ENCODE assay signal across 25 mouse cellular contexts in the genomic region with DNA sequence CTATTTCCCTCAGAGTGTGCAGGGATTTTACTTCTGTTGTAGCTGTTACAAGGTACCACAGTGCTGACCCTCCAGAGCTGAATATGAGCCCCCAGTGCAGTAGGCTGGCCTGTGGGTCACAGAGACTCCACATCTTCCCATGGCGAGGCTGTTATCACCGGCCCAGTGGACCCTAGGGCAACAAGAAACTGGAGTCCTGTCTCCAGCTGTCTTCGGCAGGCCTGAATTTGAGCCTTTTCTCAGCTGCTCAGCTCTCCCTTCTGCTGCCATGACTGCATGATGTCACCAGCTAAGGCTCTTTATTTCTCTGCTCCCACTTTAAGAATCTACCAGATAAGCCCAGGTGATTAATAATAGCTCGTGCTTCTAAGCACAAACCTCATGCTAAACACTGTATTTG. TPM values are rescaled to one million over a fixed set of nuclear protein-coding genes. Genes with fewer than 3 reads are reported as not detected.
DNase-seq lines count a peak whose midpoint lies in the region; ATAC-seq and TF ChIP-seq lines count a peak whose summit lies in the region.
"Had no signal": no experiment of that assay in that cellular context is flagged by ENCODE, and none has a peak within 500 bp of the region (broad histone marks: within the 10 kb centered on the region; RNA-seq: fewer than 3 reads in every experiment).

No protein-coding gene starts in this region.

- TF ChIP-seq POLR2A in limb, embryonic 14.5 days (IDR thresholded peaks at IDR 0.05; ENCODE audit: borderline replicate concordance, extremely low read depth, insufficient read depth, insufficient read length), result no peak

- no peak overlapping the region for H3K9ac ChIP-seq in limb, embryonic 14.5 days (ENCODE audit: low read depth, low read length, severe bottlenecking)
- no peak overlapping the region for H3K9ac ChIP-seq in hindbrain, postnatal 0 days (replicated peaks; ENCODE audit: low read length)
- H3K9ac ChIP-seq in stomach, postnatal 0 days (ENCODE audit: low read length), result no peak overlapping the region
- H3K9ac ChIP-seq: embryonic facial prominence, embryonic 13.5 days; liver, postnatal 0 days had no signal

- H3K27ac ChIP-seq in limb, embryonic 14.5 days (replicated peaks; ENCODE audit: low read depth, low read length), result no peak overlapping the region
- H3K27ac ChIP-seq in limb, embryonic 10.5 days, result no peak overlapping the region
- peak overlapping the region; percentile 20; the same call in 1 of the 2 replicates for H3K27ac ChIP-seq in hindbrain, embryonic 10.5 days
- no peak overlapping the region for H3K27ac ChIP-seq in hindbrain, postnatal 0 days
- no peak overlapping the region for H3K27ac ChIP-seq in stomach, postnatal 0 days (replicated peaks)
- H3K27ac ChIP-seq: embryonic facial prominence, embryonic 13.5 days had no signal

- peak; percentile 44; the same call in 1 of the 2 replicates for ATAC-seq in limb, embryonic 14.5 days (ENCODE audit: low FRiP score, low read depth)
- peak; percentile 19; the same call in 1 of the 2 replicates for ATAC-seq in hindbrain, postnatal 0 days
- ATAC-seq in inflammation-experienced regulatory T-cells, adult 6 months, result no peak
- no peak for ATAC-seq in stomach, postnatal 0 days (ENCODE audit: low FRiP score, low TSS enrichment)
- ATAC-seq: activated CD4-positive, CD25-positive, alpha-beta regulatory T cell, adult 4 months; liver, postnatal 0 days had no signal

- WGBS in limb, embryonic 14.5 days, result 50% methylated on average over 4 of the region's 4 CpGs
- 65% methylated on average over 4 of the region's 4 CpGs for WGBS in limb, embryonic 10.5 days
- WGBS in hindbrain, embryonic 10.5 days, result 63% methylated on average over 4 of the region's 4 CpGs
- 68% methylated on average over 4 of the region's 4 CpGs for WGBS in hindbrain, postnatal 0 days
- WGBS in stomach, postnatal 0 days, result 41% methylated on average over 4 of the region's 4 CpGs

- TF ChIP-seq EP300 in stomach, postnatal 0 days (optimal IDR thresholded peaks at IDR 0.05), result no peak

- H3K36me3 ChIP-seq in limb, embryonic 14.5 days (ENCODE audit: control insufficient read depth, insufficient read depth, low read length), result no peaks in the 10 kb centered on the region
- H3K36me3 ChIP-seq in limb, embryonic 10.5 days, result no peaks in the 10 kb centered on the region
- peaks cover 24% of the 10 kb centered on the region for H3K36me3 ChIP-seq in hindbrain, embryonic 10.5 days
- no peaks in the 10 kb centered on the region for H3K36me3 ChIP-seq in hindbrain, postnatal 0 days (ENCODE audit: insufficient read depth, low read length)
- no peaks in the 10 kb centered on the region for H3K36me3 ChIP-seq in stomach, postnatal 0 days (ENCODE audit: control insufficient read depth, insufficient read depth, low read length)
- H3K36me3 ChIP-seq: embryonic facial prominence, embryonic 13.5 days had no signal

- no peak overlapping the region for H3K4me2 ChIP-seq in limb, embryonic 14.5 days (replicated peaks; ENCODE audit: low read depth, low read length, severe bottlenecking)
- no peak overlapping the region for H3K4me2 ChIP-seq in hindbrain, postnatal 0 days (ENCODE audit: low read depth, low read length)
- no peak overlapping the region for H3K4me2 ChIP-seq in stomach, postnatal 0 days (replicated peaks; ENCODE audit: low read depth)
- H3K4me2 ChIP-seq: embryonic facial prominence, embryonic 13.5 days; liver, embryonic 11.5 days had no signal

- no peaks in the 10 kb centered on the region for H3K9me3 ChIP-seq in limb, embryonic 14.5 days (ENCODE audit: control insufficient read depth, low read length)
- H3K9me3 ChIP-seq in limb, embryonic 10.5 days (replicated peaks), result no peaks in the 10 kb centered on the region
- H3K9me3 ChIP-seq in hindbrain, embryonic 10.5 days, result no peaks in the 10 kb centered on the region
- no peaks in the 10 kb centered on the region for H3K9me3 ChIP-seq in hindbrain, postnatal 0 days (ENCODE audit: low read length)
- no peaks in the 10 kb centered on the region for H3K9me3 ChIP-seq in stomach, postnatal 0 days (ENCODE audit: control insufficient read depth, low read length)
- H3K9me3 ChIP-seq: embryonic facial prominence, embryonic 13.5 days had no signal

- no peak for TF ChIP-seq CTCF in hindbrain, postnatal 0 days (IDR thresholded peaks at IDR 0.05; ENCODE audit: low read depth)
- TF ChIP-seq CTCF in stomach, postnatal 0 days (IDR thresholded peaks at IDR 0.05; ENCODE audit: low read depth), result no peak

- no peaks in the 10 kb centered on the region for H3K4me1 ChIP-seq in limb, embryonic 14.5 days (ENCODE audit: control insufficient read depth, insufficient read depth, low read length)
- 0 out of 2 replicates have a peak, but pooled peaks cover 6% of the 10 kb centered on the region for H3K4me1 ChIP-seq in limb, embryonic 10.5 days
- peaks cover 56% of the 10 kb centered on the region for H3K4me1 ChIP-seq in hindbrain, embryonic 10.5 days (replicated peaks)
- H3K4me1 ChIP-seq in hindbrain, postnatal 0 days (ENCODE audit: insufficient read depth, low read length), result 0 out of 2 replicates have a peak, but pooled peaks cover 3% of the 10 kb centered on the region
- H3K4me1 ChIP-seq in stomach, postnatal 0 days (replicated peaks; ENCODE audit: control insufficient read depth, insufficient read depth), result no peaks in the 10 kb centered on the region

- DNase-seq in embryo, embryonic 11 days, result peak; percentile 12
- no peak for DNase-seq in embryo, embryonic 9.5 days (ENCODE audit: extremely low spot score)
- no peak for DNase-seq in limb, embryonic 14.5 days (ENCODE audit: low spot score)
- DNase-seq in limb, embryonic 10.5 days (ENCODE audit: low spot score), result no peak
- DNase-seq in hindbrain, embryonic 10.5 days (ENCODE audit: low spot score), result no peak
- DNase-seq in hindbrain, postnatal 0 days (ENCODE audit: low spot score), result no peak
- DNase-seq in stomach, postnatal 0 days (ENCODE audit: low spot score), result no peak
- DNase-seq: adrenal gland, adult 8-10 months; cerebellum, adult 11-12 months; cerebellum, postnatal 10 days; gastrocnemius, postnatal 25 days; heart, adult 18-20 months; kidney, adult 2 months; kidney, postnatal 10 days; liver, postnatal 0 days; lung, postnatal 10 days; midbrain, embryonic 14.5 days; right cerebral cortex, postnatal 14 days had no signal

- H3K4me3 ChIP-seq in limb, embryonic 14.5 days (replicated peaks; ENCODE audit: low read length), result no peak overlapping the region
- no peak overlapping the region for H3K4me3 ChIP-seq in limb, embryonic 10.5 days
- no peak overlapping the region for H3K4me3 ChIP-seq in hindbrain, embryonic 10.5 days
- no peak overlapping the region for H3K4me3 ChIP-seq in hindbrain, postnatal 0 days (ENCODE audit: low read length)
- H3K4me3 ChIP-seq in stomach, postnatal 0 days (ENCODE audit: low read depth, low read length), result no peak overlapping the region
- H3K4me3 ChIP-seq: embryonic facial prominence, embryonic 13.5 days had no signal

- no peaks in the 10 kb centered on the region for H3K27me3 ChIP-seq in limb, embryonic 14.5 days (ENCODE audit: control insufficient read depth, insufficient read depth, low read length)
- H3K27me3 ChIP-seq in limb, embryonic 10.5 days (ENCODE audit: low read depth, poor library complexity, severe bottlenecking), result peaks cover 9% of the 10 kb centered on the region; the same call in 1 of the 2 replicates
- H3K27me3 ChIP-seq in hindbrain, embryonic 10.5 days (ENCODE audit: insufficient read depth, poor library complexity, severe bottlenecking), result no peaks in the 10 kb centered on the region
- H3K27me3 ChIP-seq in hindbrain, postnatal 0 days (ENCODE audit: insufficient read depth, low read length), result no peaks in the 10 kb centered on the region
- H3K27me3 ChIP-seq in stomach, postnatal 0 days (ENCODE audit: control insufficient read depth, insufficient read depth, low read length), result no peaks in the 10 kb centered on the region

RNA-seq across cellular contexts. Expression of gene Prmt8, which starts 11.0 kb away (rescaled TPM):
- polyA plus RNA-seq in limb, embryonic 14.5 days (2012; rRNA removed), result 0.19 and 0.31 TPM in 2 replicates
- polyA plus RNA-seq in limb, embryonic 14.5 days (2014; fragmentation: Nextera tagmentation; extraction: Ambion mirVana), result 0.17 and 0.34 TPM in 2 replicates
- polyA plus RNA-seq in limb, embryonic 10.5 days (2016; fragmentation: Nextera tagmentation; extraction: Ambion mirVana), result not detected in 2 replicates
- polyA plus RNA-seq in hindbrain, embryonic 10.5 days (2016; fragmentation: Nextera tagmentation; extraction: Ambion mirVana), result 24.7 and 38.5 TPM in 2 replicates
- 24.9 and 28.7 TPM in 2 replicates for total RNA-seq in hindbrain, postnatal 0 days (2014; rRNA removed)
- 31.7 and 35.5 TPM in 2 replicates for polyA plus RNA-seq in hindbrain, postnatal 0 days (2015; fragmentation: Nextera tagmentation; extraction: Ambion mirVana)
- polyA plus RNA-seq in inflammation-experienced regulatory T-cells, adult 6 months (2017; shearing (Covaris generic)), result not detected
- 0.12 TPM in 1 of 2 replicates, not detected in the other for polyA plus RNA-seq in stomach, postnatal 0 days (2015; fragmentation: Nextera tagmentation; extraction: Ambion mirVana)
- total RNA-seq: gastrocnemius, postnatal 25 days; heart, adult 18-20 months; heart, postnatal 25 days; megakaryocyte, adult 5-6 weeks; neutrophil, adult 5-6 weeks had no signal
- polyA plus RNA-seq: activated CD4-positive, CD25-positive, alpha-beta regulatory T cell, adult 4 months; kidney, adult 2 months; liver, postnatal 0 days had no signal

Comparison
In these comparisons a context has a peak if more than half of its experiments do, and no peak if none do; other contexts are left out.
1. ATAC-seq: peak in limb, embryonic 14.5 days (single experiment) and hindbrain, postnatal 0 days (single experiment); none in inflammation-experienced regulatory T-cells, adult 6 months (single experiment) and stomach, postnatal 0 days (single experiment).
2. RNA of gene Prmt8, which starts 11.0 kb away (polyA plus RNA-seq): 24.7 to 38.5 TPM in hindbrain, embryonic 10.5 days and 31.7 to 35.5 TPM in hindbrain, postnatal 0 days; 0.17 to 0.34 TPM in limb, embryonic 14.5 days, 0.12 TPM in stomach, postnatal 0 days, not detected in limb, embryonic 10.5 days and not detected in inflammation-experienced regulatory T-cells, adult 6 months; every median in the first group is over 10 times any median in the second.